Mouse (Mus musculus): ENCODE measurements at regions not wholly inside any gene's neighbourhood (a gene's known extent, or its start where the extent isn't known, plus 50 kb on each side); places are given as distances from the start of the nearest gene placed in this dataset.

DNA sequence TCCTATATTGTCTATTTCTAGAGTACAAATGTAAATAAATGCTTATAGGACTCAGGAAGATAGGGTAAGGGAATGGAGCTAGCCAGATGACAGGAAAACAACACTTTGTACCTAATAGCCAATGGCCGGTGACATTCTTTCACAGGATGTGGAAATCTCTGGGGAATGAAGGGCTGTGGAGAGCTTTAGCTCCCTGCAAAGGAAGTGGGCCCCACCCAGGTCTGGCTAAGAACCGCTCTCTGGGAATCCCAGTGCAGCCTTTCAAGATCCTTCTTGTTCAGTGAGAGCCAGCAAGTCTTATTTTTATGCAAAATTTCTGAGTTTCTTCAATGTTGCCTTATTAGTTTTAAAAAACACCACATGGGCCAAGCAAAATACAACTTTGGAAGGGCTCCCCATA lies 54.7 kb upstream of the Pappa2 start:
- Histone ChIP-seq H3K36me3 (ENCODE audit: insufficient read depth) (no peaks in the 10 kb centered on the region), H3K27ac (ENCODE audit: low read depth, low read length) (no peak overlapping the region), H3K9me3 (ENCODE audit: low read length) (no peaks in the 10 kb centered on the region), H3K9ac (no peak overlapping the region), H3K4me3 (ENCODE audit: low read depth, low read length) (no peak overlapping the region), H3K27me3 (ENCODE audit: insufficient read depth, low read length) (no peaks in the 10 kb centered on the region), H3K4me1 (ENCODE audit: insufficient read depth) (no peaks in the 10 kb centered on the region), H3K4me2 (ENCODE audit: low read depth) (no peak overlapping the region)
- TF ChIP-seq CTCF (IDR thresholded peaks at IDR 0.05; ENCODE audit: low read depth): no peak
- 75% methylated on average over 2 of the region's 2 CpGs for WGBS
- ATAC-seq: no peak
- no peak for DNase-seq

DNA sequence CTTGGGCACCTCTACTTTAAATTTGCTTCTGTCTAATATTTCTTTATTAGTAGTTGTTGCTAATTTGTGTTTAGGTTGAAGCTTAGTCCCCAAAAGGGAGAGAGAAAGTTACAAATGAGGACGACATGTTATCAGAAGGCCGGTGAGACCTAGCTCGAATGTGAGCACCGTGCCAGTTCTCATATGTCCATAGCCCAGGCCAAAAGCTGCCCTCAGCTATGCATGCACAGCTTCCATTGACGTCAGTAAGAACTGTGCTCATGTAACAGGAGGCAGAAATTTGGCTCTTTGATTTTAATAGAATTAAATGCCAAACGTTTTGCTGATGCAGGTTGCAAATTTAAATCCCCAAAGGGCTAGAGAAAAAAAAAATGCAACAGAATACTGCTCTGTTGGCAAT lies 56.1 kb upstream of the Pappa2 start:
- no peak for ATAC-seq
- H3K4me3 ChIP-seq (ENCODE audit: low read depth, low read length): no peak overlapping the region
- no peaks in the 10 kb centered on the region for H3K9me3 ChIP-seq (ENCODE audit: low read length)
- DNase-seq: no peak
- H3K4me1 ChIP-seq (ENCODE audit: insufficient read depth): no peaks in the 10 kb centered on the region
- WGBS: 53% methylated on average over 6 of the region's 6 CpGs
- TF ChIP-seq CTCF (IDR thresholded peaks at IDR 0.05; ENCODE audit: low read depth): no peak
- no peaks in the 10 kb centered on the region for H3K36me3 ChIP-seq (ENCODE audit: insufficient read depth)
- H3K9ac ChIP-seq: no peak overlapping the region
- H3K27me3 ChIP-seq (ENCODE audit: insufficient read depth, low read length): no peaks in the 10 kb centered on the region
- H3K4me2 ChIP-seq (ENCODE audit: low read depth): no peak overlapping the region
- H3K27ac ChIP-seq (ENCODE audit: low read depth, low read length): no peak overlapping the region

DNA sequence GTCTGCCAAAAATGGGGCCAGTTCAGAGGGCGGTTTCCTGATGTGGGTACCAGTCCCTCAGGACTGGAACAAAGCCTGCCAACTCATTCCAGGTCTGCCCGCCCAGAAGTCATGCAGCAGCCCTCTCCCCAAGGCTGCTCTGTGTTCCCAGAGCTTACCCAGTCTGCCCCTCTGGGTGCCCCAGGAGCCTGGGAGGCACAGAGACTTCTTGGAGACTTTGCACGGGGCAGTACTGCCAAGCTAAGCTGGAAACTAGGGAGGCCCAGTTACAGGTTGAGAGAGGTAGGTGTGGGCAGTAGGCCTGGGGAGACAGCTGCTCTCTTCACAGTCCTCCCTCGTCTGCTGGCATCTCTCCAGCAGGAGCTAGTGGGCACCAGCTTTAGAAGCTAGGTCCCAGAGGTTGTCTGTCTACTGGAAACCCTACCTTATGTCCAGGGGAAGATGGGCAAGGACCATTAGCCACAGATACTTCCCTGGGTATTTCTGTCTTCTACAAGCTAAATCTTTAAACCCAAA lies 65.6 kb upstream of the Pappa2 start:
- Histone ChIP-seq H3K4me2 (ENCODE audit: low read depth) (no peak overlapping the region), H3K27me3 (ENCODE audit: insufficient read depth, low read length) (no peaks in the 10 kb centered on the region), H3K4me3 (ENCODE audit: low read depth, low read length) (no peak overlapping the region), H3K36me3 (ENCODE audit: insufficient read depth) (no peaks in the 10 kb centered on the region), H3K9ac (no peak overlapping the region), H3K9me3 (ENCODE audit: low read length) (no peaks in the 10 kb centered on the region), H3K4me1 (ENCODE audit: insufficient read depth) (no peaks in the 10 kb centered on the region), H3K27ac (ENCODE audit: low read depth, low read length) (no peak overlapping the region)
- TF ChIP-seq CTCF (IDR thresholded peaks at IDR 0.05; ENCODE audit: low read depth): no peak
- no peak for ATAC-seq
- DNase-seq: no peak
- 69% methylated on average over 4 of the region's 4 CpGs for WGBS

DNA sequence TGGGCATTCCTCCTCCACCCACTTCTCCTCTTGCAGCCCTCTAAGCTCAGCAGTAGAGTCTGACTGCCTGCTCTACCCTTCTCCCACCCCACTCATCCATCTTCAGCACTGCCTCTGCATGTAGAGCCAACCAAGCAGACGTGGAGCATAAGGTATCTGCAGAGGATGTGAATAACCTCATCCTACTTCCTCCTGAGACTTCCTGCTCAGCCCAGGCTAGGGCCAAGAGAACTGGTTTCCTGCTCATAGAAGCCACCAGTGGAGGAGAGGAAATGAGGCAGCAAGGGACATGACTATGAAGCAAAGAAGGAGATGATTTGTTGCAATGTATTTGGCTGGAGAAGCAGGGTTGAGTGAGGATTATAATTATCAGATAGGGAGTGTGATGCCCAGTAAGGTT lies 84.7 kb upstream of the Pappa2 start:
- no peaks in the 10 kb centered on the region for H3K27me3 ChIP-seq (ENCODE audit: insufficient read depth, low read length)
- H3K4me3 ChIP-seq (ENCODE audit: low read depth, low read length): no peak overlapping the region
- H3K4me2 ChIP-seq (ENCODE audit: low read depth): no peak overlapping the region
- ATAC-seq: no peak
- no peaks in the 10 kb centered on the region for H3K4me1 ChIP-seq (ENCODE audit: insufficient read depth)
- DNase-seq: no peak
- no peak overlapping the region for H3K27ac ChIP-seq (ENCODE audit: low read depth, low read length)
- 78% methylated on average over 1 of the region's 1 CpGs for WGBS
- H3K36me3 ChIP-seq (ENCODE audit: insufficient read depth): no peaks in the 10 kb centered on the region
- no peak overlapping the region for H3K9ac ChIP-seq
- no peaks in the 10 kb centered on the region for H3K9me3 ChIP-seq (ENCODE audit: low read length)
- TF ChIP-seq CTCF (IDR thresholded peaks at IDR 0.05; ENCODE audit: low read depth): no peak

DNA sequence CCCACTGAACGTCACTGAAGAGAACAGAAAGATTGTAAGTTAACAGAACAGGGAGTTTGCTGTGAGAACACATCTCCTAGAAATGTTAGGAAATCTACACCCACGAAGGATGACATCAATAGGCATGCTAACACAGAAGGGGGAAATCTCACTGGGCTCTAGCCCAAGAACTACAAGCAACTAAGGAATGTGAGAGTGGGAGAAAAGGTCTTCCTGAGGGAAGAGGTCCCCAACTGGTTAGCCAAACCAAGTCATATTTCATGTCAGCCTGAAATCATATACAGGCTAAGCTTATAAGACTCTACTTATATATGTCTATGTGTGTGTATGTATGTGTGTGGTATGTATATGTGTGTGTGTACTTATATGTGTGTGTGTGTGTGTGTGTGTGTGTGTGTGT lies 118.9 kb upstream of the Pappa2 start:
- H3K27ac ChIP-seq (ENCODE audit: low read depth, low read length): no peak overlapping the region

DNA sequence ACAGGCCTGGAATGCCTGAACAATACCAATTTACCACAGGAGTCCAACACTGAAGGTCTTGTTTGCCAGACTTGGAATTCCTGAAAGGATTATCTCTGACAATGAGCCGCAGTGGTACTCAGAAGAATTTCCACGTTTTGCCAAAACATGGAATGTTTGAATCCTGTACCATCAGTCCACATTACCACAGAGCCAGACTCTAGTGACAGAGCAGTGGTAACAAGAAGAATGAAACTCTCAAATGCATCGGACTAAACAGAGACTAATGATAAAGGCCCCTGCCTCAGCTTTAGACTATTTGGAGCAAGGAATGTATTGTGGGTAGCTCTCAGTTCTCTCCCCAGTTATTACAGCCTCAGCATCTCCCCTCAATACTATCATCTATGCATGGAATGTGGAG lies 109.9 kb upstream of the Cop1 start:
- no peak for TF ChIP-seq CTCF (IDR thresholded peaks at IDR 0.05; ENCODE audit: low read depth)
- ATAC-seq (no peak), DNase-seq (no peak)
- 20% methylated on average over 3 of the region's 3 CpGs for WGBS
- Histone ChIP-seq H3K4me2 (ENCODE audit: low read depth) (no peak overlapping the region), H3K4me3 (ENCODE audit: low read depth, low read length) (no peak overlapping the region), H3K27ac (ENCODE audit: low read depth, low read length) (no peak overlapping the region), H3K9me3 (ENCODE audit: low read length) (no peaks in the 10 kb centered on the region), H3K4me1 (ENCODE audit: insufficient read depth) (no peaks in the 10 kb centered on the region), H3K9ac (no peak overlapping the region), H3K36me3 (ENCODE audit: insufficient read depth) (no peaks in the 10 kb centered on the region), H3K27me3 (ENCODE audit: insufficient read depth, low read length) (no peaks in the 10 kb centered on the region)

More for the DNA sequence above, 118.9 kb upstream of the Pappa2 start:
- Histone ChIP-seq H3K27me3 (ENCODE audit: insufficient read depth, low read length) (no peaks in the 10 kb centered on the region), H3K36me3 (ENCODE audit: insufficient read depth) (no peaks in the 10 kb centered on the region), H3K9me3 (ENCODE audit: low read length) (no peaks in the 10 kb centered on the region), H3K9ac (no peak overlapping the region), H3K4me2 (ENCODE audit: low read depth) (no peak overlapping the region), H3K4me1 (ENCODE audit: insufficient read depth) (no peaks in the 10 kb centered on the region), H3K4me3 (ENCODE audit: low read depth, low read length) (no peak overlapping the region)
- no peak for TF ChIP-seq CTCF (IDR thresholded peaks at IDR 0.05; ENCODE audit: low read depth)
- ATAC-seq (no peak), DNase-seq (no peak)
- WGBS: 72% methylated on average over 2 of the region's 2 CpGs

DNA sequence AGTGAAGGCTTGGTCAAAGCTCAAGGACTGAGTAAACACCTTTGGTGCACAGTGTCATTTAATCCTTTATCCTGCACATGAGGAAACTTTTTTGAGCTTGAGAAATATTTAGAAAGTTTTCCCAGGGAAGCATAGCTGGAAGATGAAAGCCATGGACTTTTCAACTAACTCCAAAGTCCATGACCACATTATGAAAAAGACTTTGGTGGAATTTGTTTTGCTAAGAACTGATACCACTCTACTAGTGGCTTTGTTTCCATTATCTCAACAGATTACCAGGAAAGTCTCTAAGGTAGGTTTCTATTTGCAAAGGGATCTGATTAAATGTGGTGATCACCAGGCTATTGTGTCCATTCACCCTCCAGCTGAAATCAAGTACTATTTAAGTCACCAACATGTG lies 107.2 kb upstream of the Cop1 start:
- ATAC-seq: no peak
- no peak overlapping the region for H3K27ac ChIP-seq (ENCODE audit: low read depth, low read length)
- no peak overlapping the region for H3K4me2 ChIP-seq (ENCODE audit: low read depth)
- no peak overlapping the region for H3K4me3 ChIP-seq (ENCODE audit: low read depth, low read length)
- no peak for TF ChIP-seq CTCF (IDR thresholded peaks at IDR 0.05; ENCODE audit: low read depth)
- H3K36me3 ChIP-seq (ENCODE audit: insufficient read depth): no peaks in the 10 kb centered on the region
- no peak overlapping the region for H3K9ac ChIP-seq
- H3K4me1 ChIP-seq (ENCODE audit: insufficient read depth): no peaks in the 10 kb centered on the region
- H3K9me3 ChIP-seq (ENCODE audit: low read length): no peaks in the 10 kb centered on the region
- DNase-seq: no peak
- no peaks in the 10 kb centered on the region for H3K27me3 ChIP-seq (ENCODE audit: insufficient read depth, low read length)

DNA sequence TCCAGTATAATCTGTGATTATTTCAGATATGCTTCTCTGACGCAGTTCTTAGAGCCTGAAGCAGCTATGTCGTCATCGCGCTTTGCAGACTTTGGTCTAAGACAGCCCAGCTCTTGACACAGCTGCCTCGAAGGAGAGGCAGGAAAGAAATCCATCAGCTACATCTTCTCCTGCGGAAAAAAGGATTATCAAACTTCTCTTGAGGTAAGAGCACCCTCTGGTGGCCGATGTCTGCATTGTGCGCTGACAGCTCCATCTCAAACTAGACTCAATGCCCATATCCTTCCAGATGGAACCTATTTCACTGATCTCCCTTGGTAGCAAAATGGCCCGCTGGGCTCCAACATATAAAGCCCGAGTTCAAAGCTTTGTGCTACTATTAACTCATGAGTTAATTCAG lies 96.8 kb upstream of the Cop1 start:
- Histone ChIP-seq H3K27me3 (ENCODE audit: insufficient read depth, low read length) (no peaks in the 10 kb centered on the region), H3K9ac (peak overlapping the region; percentile 36; the same call in 1 of the 2 replicates), H3K4me3 (ENCODE audit: low read depth, low read length) (no peak overlapping the region), H3K4me2 (ENCODE audit: low read depth) (peak overlapping the region; percentile 33; the same call in 1 of the 2 replicates), H3K36me3 (ENCODE audit: insufficient read depth) (no peaks in the 10 kb centered on the region), H3K9me3 (ENCODE audit: low read length) (no peaks in the 10 kb centered on the region), H3K27ac (ENCODE audit: low read depth, low read length) (no peak overlapping the region), H3K4me1 (ENCODE audit: insufficient read depth) (no peaks in the 10 kb centered on the region)
- DNase-seq (peak; percentile 92), ATAC-seq (peak; percentile 89)
- peak; percentile 96 for TF ChIP-seq CTCF (IDR thresholded peaks at IDR 0.05; ENCODE audit: low read depth)
- 8% methylated on average over 10 of the region's 10 CpGs for WGBS
